Mouse (Mus musculus) liver, embryonic 11.5 days (tissue): ENCODE measurements around the gene Kcnd2. TPM values are rescaled to one million over a fixed set of nuclear protein-coding genes. Genes with fewer than 3 reads are reported as not detected.
A peak's percentile ranks its signal among the peaks of the same experiment; 100 is the strongest.

Experiments
- ATAC-seq: fragments of 200-750 bp; cut with Nextera tagmentation; replicated peaks from 2 replicates; pipeline ENCODE4 v1.8.0; 2017; ENCODE audit warnings: moderate number of reproducible peaks, mild to moderate bottlenecking, moderate TSS enrichment, moderate library complexity; ENCODE audit not compliant: low FRiP score
- DNase-seq: peaks from one replicate; pipeline ENCODE4 v3.0.0-alpha.2; 2017; ENCODE audit warnings: low spot score
- H3K27ac ChIP-seq: fragments of 300-500 bp; sonication (generic); 2 replicates; pipeline ENCODE4 v1.5.1; 2014; ENCODE audit warnings: mild to moderate bottlenecking, low read depth, low read length, control low read depth
- H3K27me3 ChIP-seq: fragments of 300-500 bp; sonication (generic); replicated peaks from 2 replicates; pipeline ENCODE4 v1.6.1; 2014; ENCODE audit warnings: low read length, mixed read lengths; ENCODE audit not compliant: control insufficient read depth, insufficient read depth
- H3K36me3 ChIP-seq: fragments of 300-500 bp; sonication (generic); 2 replicates; pipeline ENCODE4 v1.6.1; 2014; ENCODE audit warnings: mild to moderate bottlenecking, low read length, moderate library complexity, mixed read lengths; ENCODE audit not compliant: control insufficient read depth, insufficient read depth
- H3K4me1 ChIP-seq: fragments of 300-500 bp; sonication (generic); replicated peaks from 2 replicates; pipeline ENCODE4 v1.6.1; 2014; ENCODE audit warnings: low read length, mixed read lengths; ENCODE audit not compliant: control insufficient read depth, insufficient read depth
- H3K4me2 ChIP-seq: fragments of 300-500 bp; sonication (generic); 2 replicates; pipeline ENCODE4 v1.6.1; 2014; ENCODE audit warnings: mild to moderate bottlenecking, control low read depth, moderate library complexity
- H3K4me3 ChIP-seq: fragments of 300-500 bp; sonication (generic); 2 replicates; pipeline ENCODE4 v1.5.1; 2014; ENCODE audit warnings: low read depth, low read length, control low read depth
- H3K9ac ChIP-seq: fragments of 300-500 bp; sonication (generic); 2 replicates; pipeline ENCODE4 v1.6.1; 2014; ENCODE audit warnings: low read depth, low read length, control low read depth
- H3K9me3 ChIP-seq: fragments of 300-500 bp; sonication (generic); 2 replicates; pipeline ENCODE4 v1.6.1; 2016; ENCODE audit warnings: low read length, inconsistent platforms, mixed read lengths; ENCODE audit not compliant: control insufficient read depth
- WGBS: fragments of 180-500 bp; shearing (Covaris S2); extraction: QIAGEN DNeasy Blood & Tissue Kit; methylation state at CpG from one replicate; pipeline ENCODE4 v1.1.7; 2014; 5-methylcytosine and 5-hydroxymethylcytosine counted together
- polyA plus RNA-seq: library from polyadenylated mRNA; unstranded; fragments of >200 nt; fragmentation: Nextera tagmentation; extraction: Ambion mirVana; gene quantifications from 2 replicates; pipeline ENCODE4 v1.2.1, GENCODE M21; 2014

Kcnd2 gene
- polyA plus RNA-seq, 1 experiment from 2014 or later: 0.21 TPM

- Histone ChIP-seq H3K4me2 (no peak overlapping the region), H3K4me1 (no peaks in the 10 kb centered on the region), H3K27ac (no peak overlapping the region), H3K4me3 (no peak overlapping the region), H3K27me3 (no peaks in the 10 kb centered on the region), H3K36me3 (no peaks in the 10 kb centered on the region; the same call in 1 of the 2 replicates), H3K9ac (no peak overlapping the region), H3K9me3 (no peaks in the 10 kb centered on the region)
- 88% methylated on average over 12 of the region's 12 CpGs for WGBS
- no peak for DNase-seq
- ATAC-seq: no peak
Measured at GRCm38 (mm10) chr6:21767787-21768221, 552.5 kb downstream of the Kcnd2 start.

GRCm38 (mm10) chr6:21768745-21769446 lies 553.6 kb downstream of the Kcnd2 start:
- DNase-seq: no peak
- Histone ChIP-seq H3K27ac (no peak overlapping the region), H3K36me3 (no peaks in the 10 kb centered on the region; the same call in 1 of the 2 replicates), H3K4me2 (no peak overlapping the region), H3K4me3 (no peak overlapping the region), H3K9me3 (no peaks in the 10 kb centered on the region), H3K9ac (no peak overlapping the region), H3K27me3 (no peaks in the 10 kb centered on the region), H3K4me1 (no peaks in the 10 kb centered on the region)
- WGBS: 85% methylated on average over 9 of the region's 9 CpGs
- ATAC-seq: no peak

- Histone ChIP-seq H3K4me2 (no peak overlapping the region), H3K9me3 (no peaks in the 10 kb centered on the region), H3K27ac (no peak overlapping the region), H3K36me3 (no peaks in the 10 kb centered on the region; the same call in 1 of the 2 replicates), H3K27me3 (no peaks in the 10 kb centered on the region), H3K4me1 (peaks cover 2% of the 10 kb centered on the region; the same call in 1 of the 2 replicates), H3K4me3 (no peak overlapping the region), H3K9ac (no peak overlapping the region)
- no peak for ATAC-seq
- DNase-seq: no peak
- WGBS: 73% methylated on average over 1 of the region's 1 CpGs
Measured at GRCm38 (mm10) chr6:21769447-21769809, 554.1 kb downstream of the Kcnd2 start.

- H3K36me3 ChIP-seq: no peaks in the 10 kb centered on the region; the same call in 1 of the 2 replicates
- no peak overlapping the region for H3K4me3 ChIP-seq
- DNase-seq (no peak), ATAC-seq (peak; percentile 82)
- no peaks in the 10 kb centered on the region for H3K9me3 ChIP-seq
- WGBS: 77% methylated on average over 7 of the region's 7 CpGs
- peaks cover 2% of the 10 kb centered on the region; the same call in 1 of the 2 replicates for H3K4me1 ChIP-seq
- no peaks in the 10 kb centered on the region for H3K27me3 ChIP-seq
- H3K4me2 ChIP-seq: no peak overlapping the region
- H3K27ac ChIP-seq: no peak overlapping the region
- no peak overlapping the region for H3K9ac ChIP-seq
Measured at GRCm38 (mm10) chr6:21774213-21774916, 559.1 kb downstream of the Kcnd2 start.
